ENCODE assay signal across 18 mouse cellular contexts in the genomic region with DNA sequence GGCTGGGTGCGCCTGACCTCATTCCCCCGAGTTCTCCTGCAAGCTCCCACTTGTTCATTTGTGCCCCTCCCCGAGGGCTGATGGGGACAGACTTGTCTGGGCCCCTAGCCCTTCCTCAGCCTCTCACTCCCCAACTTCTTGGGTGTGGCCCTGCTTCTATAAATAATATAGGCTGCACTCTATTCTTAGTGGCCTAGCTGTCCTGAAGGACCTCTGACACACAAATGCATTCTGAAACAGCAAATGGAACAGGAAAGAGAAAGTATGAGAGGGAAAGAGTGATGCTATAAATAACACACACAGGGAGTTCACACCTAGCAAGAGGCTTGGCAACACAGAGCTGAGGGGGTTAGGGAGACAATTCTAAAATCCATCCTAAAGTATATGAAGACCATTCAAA.
DNase-seq lines count a peak whose midpoint lies in the region; ATAC-seq and TF ChIP-seq lines count a peak whose summit lies in the region.
"Had no signal": no experiment of that assay in that cellular context is flagged by ENCODE, and none has a peak within 500 bp of the region (broad histone marks: within the 10 kb centered on the region; RNA-seq: fewer than 3 reads in every experiment).

No protein-coding gene starts in this region.

- no peak for TF ChIP-seq CTCF in forebrain, postnatal 0 days (IDR thresholded peaks at IDR 0.05; ENCODE audit: low read depth)

- peaks cover 33% of the 10 kb centered on the region for H3K4me1 ChIP-seq in forebrain, embryonic 10.5 days
- H3K4me1 ChIP-seq in forebrain, postnatal 0 days (ENCODE audit: insufficient read depth), result peaks cover 4% of the 10 kb centered on the region; the same call in 1 of the 2 replicates
- peaks cover 17% of the 10 kb centered on the region for H3K4me1 ChIP-seq in heart, embryonic 13.5 days
- H3K4me1 ChIP-seq in hindbrain, embryonic 15.5 days (replicated peaks), result peaks cover 15% of the 10 kb centered on the region
- H3K4me1 ChIP-seq in hindbrain, embryonic 11.5 days (replicated peaks; ENCODE audit: control insufficient read depth, insufficient read depth, low read length), result no peaks in the 10 kb centered on the region
- H3K4me1 ChIP-seq in embryonic facial prominence, embryonic 14.5 days (ENCODE audit: control insufficient read depth, insufficient read depth, low read length), result no peaks in the 10 kb centered on the region

- no peak overlapping the region for H3K4me3 ChIP-seq in forebrain, embryonic 10.5 days
- H3K4me3 ChIP-seq in forebrain, postnatal 0 days (ENCODE audit: low read depth, low read length), result no peak overlapping the region
- H3K4me3 ChIP-seq in heart, embryonic 13.5 days, result no peak overlapping the region
- no peak overlapping the region for H3K4me3 ChIP-seq in hindbrain, embryonic 15.5 days
- no peak overlapping the region for H3K4me3 ChIP-seq in hindbrain, embryonic 11.5 days (ENCODE audit: low read depth, low read length)
- no peak overlapping the region for H3K4me3 ChIP-seq in embryonic facial prominence, embryonic 14.5 days (ENCODE audit: low read depth, low read length)
- H3K4me3 ChIP-seq: embryonic facial prominence, embryonic 12.5 days; kidney, embryonic 15.5 days had no signal

- no peak for DNase-seq in forebrain, embryonic 10.5 days (ENCODE audit: extremely low spot score, low spot score)
- DNase-seq in forebrain, postnatal 0 days, result no peak
- DNase-seq in heart, adult 9 months (ENCODE audit: low spot score in 2 of 2), result no peak
- no peak for DNase-seq in hindbrain, embryonic 11.5 days (ENCODE audit: low spot score)
- peak; percentile 29 for DNase-seq in embryonic facial prominence, embryonic 14.5 days (ENCODE audit: low spot score)
- no peak for DNase-seq in layer of hippocampus, postnatal 36 days
- DNase-seq: layer of hippocampus, adult 9-11 months; lung, adult 18-20 months; spleen, adult 18-20 months had no signal

- no peaks in the 10 kb centered on the region for H3K9me3 ChIP-seq in forebrain, embryonic 10.5 days
- no peaks in the 10 kb centered on the region for H3K9me3 ChIP-seq in forebrain, postnatal 0 days (ENCODE audit: low read length)
- H3K9me3 ChIP-seq in heart, embryonic 13.5 days, result no peaks in the 10 kb centered on the region
- no peaks in the 10 kb centered on the region for H3K9me3 ChIP-seq in hindbrain, embryonic 15.5 days
- H3K9me3 ChIP-seq in hindbrain, embryonic 11.5 days (ENCODE audit: control insufficient read depth, low read length), result no peaks in the 10 kb centered on the region
- H3K9me3 ChIP-seq in embryonic facial prominence, embryonic 14.5 days (ENCODE audit: control insufficient read depth, low read length), result no peaks in the 10 kb centered on the region
- H3K9me3 ChIP-seq: embryonic facial prominence, embryonic 12.5 days; kidney, embryonic 15.5 days had no signal

- peak overlapping the region; percentile 79 for H3K27ac ChIP-seq in forebrain, embryonic 10.5 days
- H3K27ac ChIP-seq in forebrain, postnatal 0 days (ENCODE audit: low read depth, low read length), result no peak overlapping the region
- H3K27ac ChIP-seq in heart, embryonic 13.5 days (replicated peaks), result peak overlapping the region; percentile 73
- 0 out of 2 replicates have a peak overlapping the region, but pooled peaks have one; percentile 67 for H3K27ac ChIP-seq in hindbrain, embryonic 15.5 days (replicated peaks)
- H3K27ac ChIP-seq in hindbrain, embryonic 11.5 days (ENCODE audit: low read depth, low read length), result no peak overlapping the region
- no peak overlapping the region for H3K27ac ChIP-seq in embryonic facial prominence, embryonic 14.5 days (replicated peaks; ENCODE audit: low read depth, low read length)
- H3K27ac ChIP-seq: embryonic facial prominence, embryonic 12.5 days; hindbrain, postnatal 0 days; kidney, embryonic 15.5 days had no signal

- no peak overlapping the region for H3K4me2 ChIP-seq in forebrain, postnatal 0 days (ENCODE audit: low read depth)
- H3K4me2 ChIP-seq in heart, embryonic 13.5 days, result peak overlapping the region; percentile 30; the same call in 1 of the 2 replicates
- H3K4me2 ChIP-seq in hindbrain, embryonic 15.5 days, result no peak overlapping the region
- H3K4me2 ChIP-seq in hindbrain, embryonic 11.5 days (replicated peaks; ENCODE audit: low read depth, low read length), result no peak overlapping the region
- H3K4me2 ChIP-seq in embryonic facial prominence, embryonic 14.5 days (ENCODE audit: low read depth, low read length), result no peak overlapping the region
- H3K4me2 ChIP-seq: liver, embryonic 11.5 days had no signal

- H3K27me3 ChIP-seq in forebrain, embryonic 10.5 days (ENCODE audit: poor library complexity, severe bottlenecking), result no peaks in the 10 kb centered on the region
- H3K27me3 ChIP-seq in forebrain, postnatal 0 days (ENCODE audit: insufficient read depth, low read length), result no peaks in the 10 kb centered on the region
- H3K27me3 ChIP-seq in heart, embryonic 13.5 days (replicated peaks), result no peaks in the 10 kb centered on the region
- H3K27me3 ChIP-seq in hindbrain, embryonic 15.5 days, result no peaks in the 10 kb centered on the region
- no peaks in the 10 kb centered on the region for H3K27me3 ChIP-seq in hindbrain, embryonic 11.5 days (ENCODE audit: control insufficient read depth, insufficient read depth, low read length)
- 0 out of 2 replicates have a peak, but pooled peaks cover 3% of the 10 kb centered on the region for H3K27me3 ChIP-seq in embryonic facial prominence, embryonic 14.5 days (replicated peaks; ENCODE audit: control insufficient read depth, insufficient read depth, low read length)

- WGBS in forebrain, embryonic 10.5 days, result 83% methylated on average over 3 of the region's 3 CpGs
- WGBS in forebrain, postnatal 0 days, result 79% methylated on average over 3 of the region's 3 CpGs
- 34% methylated on average over 3 of the region's 3 CpGs for WGBS in heart, embryonic 13.5 days
- 88% methylated on average over 3 of the region's 3 CpGs for WGBS in hindbrain, embryonic 15.5 days
- 80% methylated on average over 3 of the region's 3 CpGs for WGBS in hindbrain, embryonic 11.5 days
- 50% methylated on average over 3 of the region's 3 CpGs for WGBS in embryonic facial prominence, embryonic 14.5 days

- no peaks in the 10 kb centered on the region for H3K36me3 ChIP-seq in forebrain, embryonic 10.5 days (replicated peaks)
- no peaks in the 10 kb centered on the region for H3K36me3 ChIP-seq in forebrain, postnatal 0 days (ENCODE audit: insufficient read depth)
- H3K36me3 ChIP-seq in heart, embryonic 13.5 days, result no peaks in the 10 kb centered on the region
- no peaks in the 10 kb centered on the region for H3K36me3 ChIP-seq in hindbrain, embryonic 15.5 days
- no peaks in the 10 kb centered on the region for H3K36me3 ChIP-seq in hindbrain, embryonic 11.5 days (ENCODE audit: control insufficient read depth, insufficient read depth, low read length)
- H3K36me3 ChIP-seq in embryonic facial prominence, embryonic 14.5 days (ENCODE audit: control insufficient read depth, insufficient read depth, low read length), result no peaks in the 10 kb centered on the region
- H3K36me3 ChIP-seq: embryonic facial prominence, embryonic 12.5 days; kidney, embryonic 15.5 days had no signal

- no peak for ATAC-seq in forebrain, postnatal 0 days
- no peak for ATAC-seq in heart, embryonic 13.5 days (ENCODE audit: extremely low read depth, insufficient number of reproducible peaks, low FRiP score, low TSS enrichment)
- ATAC-seq in hindbrain, embryonic 15.5 days (ENCODE audit: low FRiP score, low read depth), result no peak
- ATAC-seq in hindbrain, embryonic 11.5 days (ENCODE audit: low FRiP score), result no peak
- no peak for ATAC-seq in embryonic facial prominence, embryonic 14.5 days (ENCODE audit: low read depth)
- ATAC-seq: CD4-positive, CD25-positive, alpha-beta regulatory T cell, adult 4 months; intestine, postnatal 0 days; Patski had no signal

- H3K9ac ChIP-seq in forebrain, postnatal 0 days, result no peak overlapping the region
- H3K9ac ChIP-seq in heart, embryonic 13.5 days, result 0 out of 2 replicates have a peak overlapping the region, but pooled peaks have one; percentile 28
- no peak overlapping the region for H3K9ac ChIP-seq in hindbrain, embryonic 15.5 days
- no peak overlapping the region for H3K9ac ChIP-seq in hindbrain, embryonic 11.5 days (ENCODE audit: low read depth, low read length)
- H3K9ac ChIP-seq in embryonic facial prominence, embryonic 14.5 days (ENCODE audit: low read depth, low read length), result no peak overlapping the region
- H3K9ac ChIP-seq: embryonic facial prominence, embryonic 12.5 days; kidney, embryonic 15.5 days had no signal

Comparison
In these comparisons a context has a peak if more than half of its experiments do, and no peak if none do; other contexts are left out.
1. H3K27ac ChIP-seq: peak in forebrain, embryonic 10.5 days (single experiment), heart, embryonic 13.5 days (single experiment) and hindbrain, embryonic 15.5 days (single experiment); none in forebrain, postnatal 0 days (single experiment), hindbrain, embryonic 11.5 days (single experiment) and embryonic facial prominence, embryonic 14.5 days (single experiment).